Mouse (Mus musculus): ENCODE results near the gene Cd82. TPM values are rescaled to one million over a fixed set of nuclear protein-coding genes. Genes with fewer than 3 reads are reported as not detected.

Cd82 gene
- polyA plus RNA-seq, 1 experiment, result 13.3 TPM

DNA sequence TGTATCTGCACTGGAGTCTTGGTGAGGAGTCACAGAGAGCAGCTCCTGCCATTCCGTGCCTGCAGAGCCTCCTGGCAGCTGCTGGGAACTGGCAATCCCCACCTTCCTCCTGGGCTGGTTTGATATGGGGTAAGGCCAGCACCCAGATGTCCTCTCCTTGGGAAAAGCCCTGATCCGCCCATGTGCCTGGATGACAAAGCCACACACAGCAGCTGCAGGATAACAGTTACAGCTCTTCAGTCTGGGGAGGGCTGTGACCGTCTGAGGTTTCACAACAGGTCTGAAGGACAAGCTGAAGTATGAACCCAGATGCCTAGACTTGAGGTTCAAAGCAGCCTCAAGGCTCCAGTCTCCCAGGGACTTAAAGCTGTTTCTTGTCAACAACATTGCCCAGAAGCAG, 6.8 kb downstream of the Cd82 start:
- H3K4me3 ChIP-seq (replicated peaks), result no peak overlapping the region
- no peaks in the 10 kb centered on the region for H3K36me3 ChIP-seq (replicated peaks; ENCODE audit: low read length)
- peaks cover 47% of the 10 kb centered on the region for H3K4me1 ChIP-seq
- peaks cover 96% of the 10 kb centered on the region for H3K27me3 ChIP-seq (replicated peaks)
- no peaks in the 10 kb centered on the region for H3K9me3 ChIP-seq
- TF ChIP-seq FLI1 (IDR thresholded peaks at IDR 0.05; ENCODE audit: low read length) (no peak), GATA1 (IDR thresholded peaks at IDR 0.05; ENCODE audit: borderline replicate concordance, low read length) (no peak)

DNA sequence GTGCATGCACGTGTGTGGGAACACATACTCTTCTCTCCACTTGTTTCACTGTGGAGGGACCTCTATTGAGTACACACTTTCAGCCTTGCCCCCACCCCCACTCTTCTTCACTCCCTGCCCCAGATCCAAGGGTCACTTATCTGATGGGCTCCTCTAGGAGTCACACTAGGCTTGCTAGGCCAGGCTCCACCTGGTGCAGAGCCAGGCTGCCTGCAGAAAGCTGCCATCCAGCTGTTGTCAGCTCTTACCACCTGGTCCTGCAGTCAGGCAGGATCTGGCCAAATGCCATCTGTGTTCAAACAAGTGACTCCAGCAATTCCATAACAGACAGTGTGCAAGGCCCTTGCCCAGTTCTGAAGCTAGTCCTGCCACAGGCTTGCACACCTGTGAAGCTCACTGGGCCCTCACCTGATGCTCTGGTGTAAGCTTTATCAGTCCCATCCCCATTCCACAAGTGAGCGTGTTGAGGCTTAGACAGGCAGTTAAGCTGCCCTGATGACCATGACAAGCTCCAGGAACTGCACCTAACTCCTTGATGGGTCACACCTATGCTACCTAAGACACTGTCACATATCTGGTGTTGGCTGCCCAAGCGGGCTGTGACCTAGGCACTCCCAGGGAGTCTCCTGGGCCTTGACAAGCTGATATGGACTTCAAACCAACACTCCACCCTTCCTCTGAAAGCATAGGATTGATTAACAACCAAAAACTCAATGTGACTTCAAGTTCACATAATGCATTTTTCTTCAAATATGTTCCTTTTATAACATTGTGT, 7.9 kb downstream of the Cd82 start:
- peaks cover 45% of the 10 kb centered on the region for H3K4me1 ChIP-seq
- no peaks in the 10 kb centered on the region for H3K9me3 ChIP-seq
- H3K27me3 ChIP-seq (replicated peaks), result peaks cover 96% of the 10 kb centered on the region
- TF ChIP-seq GATA1 (IDR thresholded peaks at IDR 0.05; ENCODE audit: borderline replicate concordance, low read length) (no peak), FLI1 (IDR thresholded peaks at IDR 0.05; ENCODE audit: low read length) (no peak)
- no peaks in the 10 kb centered on the region for H3K36me3 ChIP-seq (replicated peaks; ENCODE audit: low read length)
- no peak overlapping the region for H3K4me3 ChIP-seq (replicated peaks)

DNA sequence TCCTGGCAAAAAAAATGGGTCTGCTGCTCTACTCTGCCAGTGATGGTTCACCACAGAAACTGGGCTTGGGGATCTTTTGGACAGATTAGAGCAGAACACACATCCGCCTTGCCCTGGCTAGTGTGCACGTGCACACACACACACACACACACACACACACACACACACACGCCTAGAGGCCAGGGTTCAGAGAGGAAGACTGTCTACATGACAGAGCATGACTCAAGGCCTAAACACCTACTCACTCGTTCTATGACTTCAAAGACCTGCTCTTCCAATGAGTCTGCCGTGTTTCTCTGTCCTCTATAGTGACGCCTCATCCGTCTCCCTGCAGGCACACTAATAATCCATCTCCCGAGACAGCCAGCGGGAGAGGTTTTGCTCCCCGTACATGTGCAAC, 8.6 kb downstream of the Cd82 start:
- Histone ChIP-seq H3K36me3 (replicated peaks; ENCODE audit: low read length) (no peaks in the 10 kb centered on the region), H3K4me1 (peaks cover 46% of the 10 kb centered on the region), H3K27me3 (replicated peaks) (peaks cover 96% of the 10 kb centered on the region), H3K4me3 (replicated peaks) (no peak overlapping the region), H3K9me3 (no peaks in the 10 kb centered on the region)
- TF ChIP-seq FLI1 (IDR thresholded peaks at IDR 0.05; ENCODE audit: low read length), result no peak
- no peak for TF ChIP-seq GATA1 (IDR thresholded peaks at IDR 0.05; ENCODE audit: borderline replicate concordance, low read length)

DNA sequence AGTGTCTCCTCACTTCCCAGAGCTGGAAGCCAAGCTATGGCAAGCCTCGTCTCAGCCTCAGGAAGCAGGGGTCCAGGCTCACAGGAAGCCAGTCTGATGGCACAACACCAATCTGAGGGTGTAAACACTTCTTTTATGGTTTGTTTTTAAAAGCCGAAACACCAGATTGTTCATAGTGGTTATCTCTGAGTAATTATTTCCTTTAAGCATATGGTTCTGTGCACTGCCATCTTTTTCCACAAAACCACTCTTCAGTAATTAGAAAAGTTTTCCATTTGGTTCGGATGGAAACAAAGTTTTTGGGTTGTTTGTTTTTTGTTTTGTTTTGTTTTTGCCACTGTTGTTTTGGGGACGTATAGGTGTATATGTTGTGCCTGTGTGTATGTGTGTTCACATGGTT, 9.9 kb downstream of the Cd82 start:
- TF ChIP-seq FLI1 (IDR thresholded peaks at IDR 0.05; ENCODE audit: low read length) (no peak), GATA1 (IDR thresholded peaks at IDR 0.05; ENCODE audit: borderline replicate concordance, low read length) (no peak)
- Histone ChIP-seq H3K9me3 (no peaks in the 10 kb centered on the region), H3K36me3 (replicated peaks; ENCODE audit: low read length) (no peaks in the 10 kb centered on the region), H3K27me3 (replicated peaks) (peaks cover 95% of the 10 kb centered on the region), H3K4me3 (replicated peaks) (no peak overlapping the region), H3K4me1 (peaks cover 43% of the 10 kb centered on the region)

DNA sequence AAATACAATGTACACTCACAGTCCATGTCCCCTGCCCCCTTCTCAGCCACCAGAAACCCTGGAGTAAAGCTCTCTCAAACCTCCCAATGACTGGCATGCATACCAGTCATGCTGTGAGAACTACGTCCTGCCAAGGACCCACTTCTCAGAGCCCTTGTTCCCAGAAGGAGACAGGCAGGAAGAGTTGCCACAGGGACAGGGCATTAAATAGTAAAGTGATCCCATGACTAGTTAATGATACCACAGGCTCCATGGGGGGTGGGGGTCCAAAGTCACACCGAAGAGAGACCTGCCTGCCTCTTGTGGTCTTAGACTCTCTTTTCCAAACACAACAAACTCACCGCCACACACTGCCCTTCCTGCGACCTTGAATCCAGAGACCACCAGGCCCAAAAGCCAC, 10.4 kb downstream of the Cd82 start:
- H3K27me3 ChIP-seq (replicated peaks), result peaks cover 95% of the 10 kb centered on the region
- H3K9me3 ChIP-seq, result no peaks in the 10 kb centered on the region
- H3K4me3 ChIP-seq (replicated peaks), result no peak overlapping the region
- TF ChIP-seq GATA1 (IDR thresholded peaks at IDR 0.05; ENCODE audit: borderline replicate concordance, low read length) (no peak), FLI1 (IDR thresholded peaks at IDR 0.05; ENCODE audit: low read length) (no peak)
- no peaks in the 10 kb centered on the region for H3K36me3 ChIP-seq (replicated peaks; ENCODE audit: low read length)
- peaks cover 42% of the 10 kb centered on the region for H3K4me1 ChIP-seq

DNA sequence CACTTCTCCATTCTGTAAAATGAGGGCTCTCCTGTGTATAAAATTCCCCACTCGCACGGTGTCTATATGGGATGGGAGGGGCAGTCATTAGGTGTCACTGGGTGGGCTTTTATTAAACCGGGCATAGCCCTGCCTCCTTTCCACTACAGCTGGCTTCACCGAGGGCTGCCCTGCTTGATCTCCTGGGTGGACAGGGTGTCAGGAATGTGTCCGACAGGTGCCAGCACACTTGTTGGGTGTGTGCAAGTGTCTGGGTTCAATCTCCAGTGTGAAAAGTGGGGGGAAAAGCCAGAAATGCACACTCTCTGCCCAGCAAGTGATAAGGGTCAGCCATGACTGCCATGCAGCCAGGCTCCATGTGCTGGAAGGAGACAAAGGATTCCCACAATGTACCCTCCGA, 10.9 kb downstream of the Cd82 start:
- Histone ChIP-seq H3K27me3 (replicated peaks) (peaks cover 95% of the 10 kb centered on the region), H3K4me1 (peaks cover 42% of the 10 kb centered on the region), H3K36me3 (replicated peaks; ENCODE audit: low read length) (no peaks in the 10 kb centered on the region), H3K9me3 (no peaks in the 10 kb centered on the region), H3K4me3 (replicated peaks) (no peak overlapping the region)
- TF ChIP-seq GATA1 (IDR thresholded peaks at IDR 0.05; ENCODE audit: borderline replicate concordance, low read length), result no peak

DNA sequence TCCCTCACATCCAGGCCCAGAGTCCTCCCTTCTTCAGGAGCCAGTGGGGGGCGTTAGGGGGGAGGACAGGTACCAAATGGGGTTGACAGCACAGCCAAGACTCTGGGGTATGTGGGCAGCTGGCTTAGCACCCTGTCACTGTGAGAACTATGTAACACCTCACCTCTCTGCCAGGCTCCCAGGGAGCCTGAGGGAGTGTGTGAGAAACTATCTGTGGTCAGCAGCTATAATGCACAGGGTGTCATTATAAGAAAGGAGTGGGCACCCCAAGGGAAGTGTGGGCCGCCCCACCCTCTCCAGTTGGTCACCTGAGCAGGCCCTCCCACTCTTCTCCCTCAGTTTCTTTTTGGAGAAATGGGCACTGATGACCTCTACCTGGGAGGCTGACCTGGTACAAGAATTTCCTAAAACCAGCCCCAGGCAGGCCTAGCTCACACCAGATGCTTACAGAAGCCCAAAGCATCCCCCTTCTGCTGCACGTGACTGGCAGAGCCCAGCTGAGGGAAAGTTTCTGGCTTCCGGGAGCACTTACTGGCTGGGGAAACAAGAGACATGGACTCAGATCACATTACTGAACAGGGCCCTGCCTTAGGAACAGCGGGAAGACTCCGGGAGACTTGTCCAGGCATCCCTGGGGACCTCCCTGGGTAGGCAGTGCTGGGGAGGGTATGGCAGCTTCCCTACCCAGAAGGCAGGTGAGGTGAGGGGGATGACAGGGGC, 11.6 kb downstream of the Cd82 start:
- Histone ChIP-seq H3K27me3 (replicated peaks) (peaks cover 95% of the 10 kb centered on the region), H3K36me3 (replicated peaks; ENCODE audit: low read length) (no peaks in the 10 kb centered on the region), H3K4me3 (replicated peaks) (no peak overlapping the region), H3K9me3 (no peaks in the 10 kb centered on the region), H3K4me1 (peaks cover 42% of the 10 kb centered on the region)
- TF ChIP-seq GATA1 (IDR thresholded peaks at IDR 0.05; ENCODE audit: borderline replicate concordance, low read length) (no peak), FLI1 (IDR thresholded peaks at IDR 0.05; ENCODE audit: low read length) (no peak)

DNA sequence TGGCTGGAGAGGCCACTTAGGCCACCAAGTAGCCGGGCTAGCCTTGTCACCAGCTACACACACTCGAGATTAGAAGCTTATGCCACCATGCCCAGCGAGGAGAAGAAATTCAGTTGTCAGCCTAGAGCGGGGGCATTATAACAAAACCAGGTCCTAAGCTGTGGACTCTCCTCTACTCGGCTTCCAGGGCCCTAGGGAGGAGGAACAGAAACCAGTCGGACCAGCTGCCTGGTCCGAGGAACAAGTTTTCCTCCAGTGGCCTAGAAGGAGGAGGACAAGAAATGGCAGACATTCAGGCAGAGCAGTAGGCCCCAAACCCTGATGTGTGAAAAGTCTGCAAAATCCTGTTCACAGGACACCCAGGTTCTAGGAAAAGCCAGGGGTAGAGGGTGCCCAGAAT, 12.2 kb downstream of the Cd82 start:
- H3K36me3 ChIP-seq (replicated peaks; ENCODE audit: low read length), result no peaks in the 10 kb centered on the region
- no peaks in the 10 kb centered on the region for H3K9me3 ChIP-seq
- no peak for TF ChIP-seq FLI1 (IDR thresholded peaks at IDR 0.05; ENCODE audit: low read length)
- TF ChIP-seq GATA1 (IDR thresholded peaks at IDR 0.05; ENCODE audit: borderline replicate concordance, low read length), result no peak
- H3K4me1 ChIP-seq, result peaks cover 36% of the 10 kb centered on the region
- H3K27me3 ChIP-seq (replicated peaks), result peaks cover 95% of the 10 kb centered on the region
- H3K4me3 ChIP-seq (replicated peaks), result no peak overlapping the region

DNA sequence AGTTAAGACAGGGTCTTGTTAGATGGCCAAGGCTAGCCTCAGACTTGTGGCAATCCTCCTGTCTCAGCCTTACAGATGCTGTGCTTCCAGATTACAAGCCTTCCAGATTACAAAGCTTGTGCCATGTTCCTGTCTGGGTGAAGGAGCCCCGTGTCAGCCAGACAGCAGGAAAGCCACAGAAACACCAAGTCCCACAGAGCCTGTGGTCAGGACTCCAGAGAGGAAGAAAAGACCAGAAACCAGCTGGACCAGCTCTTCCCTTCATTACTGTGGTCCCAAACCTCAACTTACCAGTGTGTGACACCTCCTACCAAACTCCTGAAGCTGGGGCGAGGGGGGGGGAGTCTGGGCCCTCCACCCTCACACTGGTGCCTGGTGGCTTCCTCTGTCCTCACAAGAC, 13.3 kb downstream of the Cd82 start:
- Histone ChIP-seq H3K36me3 (replicated peaks; ENCODE audit: low read length) (no peaks in the 10 kb centered on the region), H3K4me1 (peaks cover 36% of the 10 kb centered on the region), H3K9me3 (no peaks in the 10 kb centered on the region), H3K4me3 (replicated peaks) (no peak overlapping the region), H3K27me3 (replicated peaks) (peaks cover 97% of the 10 kb centered on the region)
- TF ChIP-seq GATA1 (IDR thresholded peaks at IDR 0.05; ENCODE audit: borderline replicate concordance, low read length) (no peak), FLI1 (IDR thresholded peaks at IDR 0.05; ENCODE audit: low read length) (no peak)

DNA sequence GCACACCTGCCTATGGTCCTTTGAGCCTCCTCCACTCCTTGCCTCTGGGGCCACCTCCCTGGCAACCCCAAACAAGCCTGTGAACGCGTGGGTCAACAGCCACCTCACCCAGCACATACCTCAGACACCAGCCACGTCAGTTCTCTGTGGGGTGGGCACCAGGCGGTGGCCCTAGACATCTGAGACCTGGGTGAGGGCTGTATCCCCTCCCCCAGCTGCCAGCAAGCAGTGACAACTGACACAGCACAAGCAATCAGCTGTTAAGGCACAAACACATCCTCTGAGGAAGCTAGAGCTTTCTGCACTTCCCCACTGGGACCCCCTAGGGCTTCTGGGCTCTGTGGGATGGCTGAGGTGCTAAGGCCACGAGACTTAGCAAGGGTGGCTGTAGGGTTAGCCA, 14.2 kb downstream of the Cd82 start:
- Histone ChIP-seq H3K4me3 (replicated peaks) (no peak overlapping the region), H3K27me3 (replicated peaks) (peaks cover 97% of the 10 kb centered on the region), H3K4me1 (peaks cover 33% of the 10 kb centered on the region), H3K36me3 (replicated peaks; ENCODE audit: low read length) (no peaks in the 10 kb centered on the region), H3K9me3 (no peaks in the 10 kb centered on the region)
- TF ChIP-seq GATA1 (IDR thresholded peaks at IDR 0.05; ENCODE audit: borderline replicate concordance, low read length), result no peak
- TF ChIP-seq FLI1 (IDR thresholded peaks at IDR 0.05; ENCODE audit: low read length), result no peak
